Mouse (Mus musculus) limb, embryonic 13.5 days (tissue): ENCODE results near the gene Echdc2. TPM values are rescaled to one million over a fixed set of nuclear protein-coding genes. Genes with fewer than 3 reads are reported as not detected.
"Not testable (repeated sequence)": the region's sequence is repeated elsewhere in the genome, so short reads cannot be mapped to it uniquely, and the experiment has no call there.

ENCODE experiments used
- ATAC-seq: fragments of 200-750 bp; cut with Nextera tagmentation; 2 replicates; pipeline ENCODE4 v1.8.0; 2017; ENCODE audit warnings: low read depth, moderate number of reproducible peaks, moderate TSS enrichment; ENCODE audit not compliant: low FRiP score
- H3K27ac ChIP-seq: fragments of 300-500 bp; sonication (generic); 2 replicates; pipeline ENCODE4 v1.5.1; 2015; ENCODE audit warnings: inconsistent platforms, mild to moderate bottlenecking, moderate library complexity
- H3K27me3 ChIP-seq: fragments of 300-500 bp; sonication (generic); 2 replicates; pipeline ENCODE4 v1.6.1; 2015; ENCODE audit warnings: mild to moderate bottlenecking, inconsistent platforms
- H3K36me3 ChIP-seq: fragments of 300-500 bp; sonication (generic); 2 replicates; pipeline ENCODE4 v1.6.1; 2015; ENCODE audit warnings: inconsistent platforms, mild to moderate bottlenecking, moderate library complexity
- H3K4me1 ChIP-seq: fragments of 300-500 bp; sonication (generic); 2 replicates; pipeline ENCODE4 v1.6.1; 2015; ENCODE audit warnings: inconsistent platforms
- H3K4me2 ChIP-seq: fragments of 300-500 bp; sonication (generic); replicated peaks from 2 replicates; pipeline ENCODE4 v1.6.1; 2015; ENCODE audit warnings: inconsistent platforms, mild to moderate bottlenecking, moderate library complexity
- H3K4me3 ChIP-seq: fragments of 300-500 bp; sonication (generic); 2 replicates; pipeline ENCODE4 v1.5.1; 2015; ENCODE audit warnings: moderate library complexity, mild to moderate bottlenecking, inconsistent platforms
- H3K9ac ChIP-seq: fragments of 300-500 bp; sonication (generic); 2 replicates; pipeline ENCODE4 v1.6.1; 2015; ENCODE audit warnings: mild to moderate bottlenecking, inconsistent platforms
- H3K9me3 ChIP-seq: fragments of 300-500 bp; sonication (generic); 2 replicates; pipeline ENCODE4 v1.6.1; 2016; ENCODE audit warnings: inconsistent platforms
- WGBS: fragments of 180-500 bp; shearing (Covaris S2); methylation state at CpG from one replicate; pipeline ENCODE4 v1.1.7; 2015; 5-methylcytosine and 5-hydroxymethylcytosine counted together
- polyA plus RNA-seq: library from polyadenylated mRNA; unstranded; fragments of >200 nt; fragmentation: Nextera tagmentation; extraction: Ambion mirVana; gene quantifications from 2 replicates; pipeline ENCODE4 v1.2.1, GENCODE M21; 2015

Gene Echdc2
- polyA plus RNA-seq: 50.1 and 50.8 TPM in 2 replicates

GRCm38 (mm10) chr4:108165152-108165895, at the start of gene Echdc2:
Gene Echdc2, plus strand, starts transcription at chr4:108165437.
- H3K9ac ChIP-seq: peak within 1 kb of the TSS; percentile 76
- peaks cover 7% of the 10 kb centered on the region; the same call in 1 of the 2 replicates for H3K36me3 ChIP-seq
- peak; percentile 64; the same call in 1 of the 2 replicates for ATAC-seq
- peaks cover 4% of the 10 kb centered on the region; the same call in 1 of the 2 replicates for H3K4me1 ChIP-seq
- H3K4me2 ChIP-seq: peak within 1 kb of the TSS; percentile 84
- no peaks in the 10 kb centered on the region for H3K27me3 ChIP-seq
- H3K27ac ChIP-seq: no peak within 1 kb of the TSS
- WGBS: under 1% methylated on average over 43 of the region's 43 CpGs
- no peaks in the 10 kb centered on the region for H3K9me3 ChIP-seq
- H3K4me3 ChIP-seq: peak within 1 kb of the TSS; percentile 60

- WGBS: 91% methylated on average over 2 of the region's 2 CpGs
- Histone ChIP-seq H3K27ac (no peak overlapping the region), H3K4me2 (no peak overlapping the region), H3K4me3 (no peak overlapping the region), H3K4me1 (no peaks in the 10 kb centered on the region), H3K9ac (no peak overlapping the region), H3K27me3 (no peaks in the 10 kb centered on the region), H3K36me3 (peaks cover 1% of the 10 kb centered on the region; the same call in 1 of the 2 replicates), H3K9me3 (no peaks in the 10 kb centered on the region)
- ATAC-seq: no peak
These were observed 48.8 kb upstream of the Echdc2 start for GRCm38 (mm10) chr4:108116466-108116865.

- Histone ChIP-seq H3K4me3 (peak overlapping the region; percentile 65; the same call in 1 of the 2 replicates), H3K27me3 (no peaks in the 10 kb centered on the region), H3K9me3 (no peaks in the 10 kb centered on the region), H3K9ac (no peak overlapping the region), H3K4me1 (no peaks in the 10 kb centered on the region), H3K4me2 (peak overlapping the region; percentile 65), H3K27ac (no peak overlapping the region), H3K36me3 (no peaks in the 10 kb centered on the region)
- 87% methylated on average over 8 of the region's 8 CpGs for WGBS
- ATAC-seq: no peak
These were observed 47.7 kb upstream of the Echdc2 start for GRCm38 (mm10) chr4:108117488-108117887.

GRCm38 (mm10) chr4:108117924-108118876, 47.0 kb upstream of the Echdc2 start:
- Histone ChIP-seq H3K4me3 (peak overlapping the region; percentile 65), H3K36me3 (no peaks in the 10 kb centered on the region), H3K27ac (peak overlapping the region; percentile 28; the same call in 1 of the 2 replicates), H3K4me2 (peak overlapping the region; percentile 65), H3K27me3 (no peaks in the 10 kb centered on the region), H3K9me3 (no peaks in the 10 kb centered on the region), H3K9ac (peak overlapping the region; percentile 77), H3K4me1 (no peaks in the 10 kb centered on the region)
- 15% methylated on average over 45 of the region's 45 CpGs for WGBS
- ATAC-seq: peak; percentile 97

GRCm38 (mm10) chr4:108124104-108124503, 41.1 kb upstream of the Echdc2 start:
- Histone ChIP-seq H3K27me3 (no peaks in the 10 kb centered on the region), H3K36me3 (no peaks in the 10 kb centered on the region), H3K4me3 (no peak overlapping the region), H3K4me1 (peaks cover 3% of the 10 kb centered on the region; the same call in 1 of the 2 replicates), H3K9ac (no peak overlapping the region), H3K27ac (no peak overlapping the region), H3K9me3 (no peaks in the 10 kb centered on the region), H3K4me2 (no peak overlapping the region)
- WGBS: 95% methylated on average over 1 of the region's 1 CpGs
- ATAC-seq: no peak

- Histone ChIP-seq H3K27me3 (no peaks in the 10 kb centered on the region), H3K9me3 (peaks cover 3% of the 10 kb centered on the region; the same call in 1 of the 2 replicates), H3K4me3 (no peak overlapping the region), H3K4me2 (no peak overlapping the region), H3K27ac (no peak overlapping the region), H3K4me1 (peaks cover 3% of the 10 kb centered on the region; the same call in 1 of the 2 replicates), H3K9ac (no peak overlapping the region), H3K36me3 (no peaks in the 10 kb centered on the region)
- ATAC-seq: no peak
- WGBS: 83% methylated on average over 4 of the region's 4 CpGs
These were observed 39.0 kb upstream of the Echdc2 start for GRCm38 (mm10) chr4:108126260-108126659.

- 90% methylated on average over 5 of the region's 5 CpGs for WGBS
- H3K9ac ChIP-seq: no peak overlapping the region
- no peak overlapping the region for H3K4me3 ChIP-seq
- peaks cover 3% of the 10 kb centered on the region; the same call in 1 of the 2 replicates for H3K4me1 ChIP-seq
- H3K36me3 ChIP-seq: no peaks in the 10 kb centered on the region
- H3K27me3 ChIP-seq: no peaks in the 10 kb centered on the region
- no peak overlapping the region for H3K4me2 ChIP-seq
- no peak overlapping the region for H3K27ac ChIP-seq
- no peak for ATAC-seq
- H3K9me3 ChIP-seq: peaks cover 3% of the 10 kb centered on the region; the same call in 1 of the 2 replicates
These were observed 37.7 kb upstream of the Echdc2 start for GRCm38 (mm10) chr4:108127516-108127915.

GRCm38 (mm10) chr4:108128339-108128738, 36.9 kb upstream of the Echdc2 start:
- Histone ChIP-seq H3K27me3 (no peaks in the 10 kb centered on the region), H3K4me3 (no peak overlapping the region), H3K9me3 (peaks cover 3% of the 10 kb centered on the region; the same call in 1 of the 2 replicates), H3K4me2 (no peak overlapping the region), H3K36me3 (no peaks in the 10 kb centered on the region), H3K9ac (no peak overlapping the region), H3K4me1 (peaks cover 3% of the 10 kb centered on the region; the same call in 1 of the 2 replicates), H3K27ac (no peak overlapping the region)
- ATAC-seq: no peak
- WGBS: 88% methylated on average over 2 of the region's 2 CpGs

- Histone ChIP-seq H3K27me3 (no peaks in the 10 kb centered on the region), H3K9me3 (peaks cover 3% of the 10 kb centered on the region; the same call in 1 of the 2 replicates), H3K36me3 (no peaks in the 10 kb centered on the region), H3K4me2 (no peak overlapping the region), H3K9ac (no peak overlapping the region), H3K27ac (no peak overlapping the region), H3K4me1 (peaks cover 3% of the 10 kb centered on the region; the same call in 1 of the 2 replicates), H3K4me3 (no peak overlapping the region)
- ATAC-seq: no peak
- WGBS: 84% methylated on average over 3 of the region's 3 CpGs
These were observed 34.8 kb upstream of the Echdc2 start for GRCm38 (mm10) chr4:108130452-108130851.

GRCm38 (mm10) chr4:108136938-108137337, 28.3 kb upstream of the Echdc2 start:
- Histone ChIP-seq H3K4me2 (no peak overlapping the region), H3K4me3 (no peak overlapping the region), H3K27me3 (no peaks in the 10 kb centered on the region), H3K9me3 (no peaks in the 10 kb centered on the region), H3K27ac (no peak overlapping the region), H3K9ac (no peak overlapping the region), H3K4me1 (no peaks in the 10 kb centered on the region), H3K36me3 (no peaks in the 10 kb centered on the region)
- ATAC-seq: no peak
- WGBS: 88% methylated on average over 5 of the region's 5 CpGs

GRCm38 (mm10) chr4:108143178-108143577, 22.1 kb upstream of the Echdc2 start:
- 79% methylated on average over 2 of the region's 2 CpGs for WGBS
- H3K9me3 ChIP-seq, H3K9ac ChIP-seq, H3K4me2 ChIP-seq, ATAC-seq, H3K4me3 ChIP-seq, H3K4me1 ChIP-seq, H3K27ac ChIP-seq, H3K27me3 ChIP-seq, H3K36me3 ChIP-seq: not testable (repeated sequence)

GRCm38 (mm10) chr4:108143778-108144177, 21.5 kb upstream of the Echdc2 start:
- no peak for ATAC-seq
- H3K36me3 ChIP-seq: no peaks in the 10 kb centered on the region

More at GRCm38 (mm10) chr4:108143778-108144177, 21.5 kb upstream of the Echdc2 start:
- Histone ChIP-seq H3K9me3 (0 out of 2 replicates have a peak, but pooled peaks cover 4% of the 10 kb centered on the region), H3K4me2 (no peak overlapping the region), H3K27me3 (no peaks in the 10 kb centered on the region), H3K27ac (no peak overlapping the region), H3K4me1 (no peaks in the 10 kb centered on the region), H3K4me3 (no peak overlapping the region), H3K9ac (no peak overlapping the region)
